Mouse (Mus musculus): Measurements from ENCODE around the gene Tnxb. TPM values are rescaled to one million over a fixed set of nuclear protein-coding genes. Genes with fewer than 3 reads are reported as not detected.
A peak's percentile ranks its signal among the peaks of the same experiment; 100 is the strongest.

Tnxb gene
- total RNA-seq (2021): 1 to 10 TPM; 1.2 to 1.6 TPM

DNA sequence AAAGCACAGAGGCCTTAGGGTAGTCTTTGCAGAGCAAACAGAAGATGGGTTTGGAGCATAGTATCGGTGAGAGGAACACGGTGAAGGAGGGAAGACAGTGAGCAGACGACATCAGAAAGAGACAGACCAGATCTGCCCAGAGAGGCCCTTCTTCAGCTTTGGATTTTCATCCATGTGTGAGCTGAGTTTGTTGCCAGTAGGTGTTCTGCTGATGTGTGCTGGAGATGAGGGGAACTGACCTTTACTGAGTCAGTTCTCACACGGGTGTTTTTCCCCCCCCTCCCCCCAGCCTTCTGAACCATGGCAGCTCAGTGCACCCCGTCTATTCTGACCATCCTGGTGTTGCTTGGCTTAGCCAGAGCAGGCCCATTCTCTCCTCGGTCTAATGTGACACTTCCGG lies at the start of gene Tnxb:
TSS of gene Tnxb (plus strand) at position 301 of the 400 bp plus-strand sequence.
- no peak for DNase-seq (ENCODE audit: low spot score in 2 of 2)
- intact Hi-C loops (cut with DNase I): no loop called here

DNA sequence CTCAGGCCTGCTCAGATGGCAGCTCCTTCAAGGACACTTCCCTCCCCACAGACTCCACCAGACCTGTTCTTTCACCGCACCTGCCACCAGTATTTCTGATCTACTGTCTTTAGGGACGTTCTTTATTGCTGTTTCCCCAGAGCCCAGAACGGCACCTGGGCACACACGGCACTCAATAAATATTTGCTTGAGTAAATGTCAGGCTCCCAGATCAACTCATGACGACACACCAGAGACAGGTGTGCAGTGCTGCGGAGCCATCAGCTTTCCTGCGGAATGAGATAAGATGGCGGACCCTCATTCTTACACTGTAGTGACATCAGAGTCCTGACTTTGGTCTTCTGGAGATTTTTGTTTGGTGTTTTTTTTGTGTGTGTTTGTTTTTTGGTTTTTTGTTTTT lies 49.3 kb upstream of the Tnxb start:
- intact Hi-C loops (cut with DNase I): no loop called here
- DNase-seq (ENCODE audit: low spot score in 2 of 2): no peak

DNA sequence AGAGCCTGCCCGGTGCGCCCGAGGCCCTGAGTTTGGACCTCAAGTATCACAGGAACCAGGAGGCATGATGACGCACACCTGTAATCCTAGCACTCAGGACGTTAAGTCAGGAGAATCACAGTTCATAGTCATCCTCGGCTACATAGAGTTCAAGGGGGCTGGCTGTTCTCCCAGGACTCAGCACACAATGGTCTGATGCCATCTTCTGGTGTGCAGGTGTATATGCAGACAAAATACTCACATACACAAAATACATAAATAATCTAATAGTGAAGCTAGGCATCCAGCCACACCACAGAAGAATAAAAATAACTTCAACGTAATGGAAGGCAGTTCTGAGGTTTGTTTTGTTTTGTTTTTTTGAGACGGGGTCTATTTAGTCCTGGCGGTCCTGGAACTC lies 47.2 kb upstream of the Tnxb start:
- DNase-seq (ENCODE audit: low spot score in 2 of 2): no peak
- intact Hi-C loops (cut with DNase I): no loop called here

DNA sequence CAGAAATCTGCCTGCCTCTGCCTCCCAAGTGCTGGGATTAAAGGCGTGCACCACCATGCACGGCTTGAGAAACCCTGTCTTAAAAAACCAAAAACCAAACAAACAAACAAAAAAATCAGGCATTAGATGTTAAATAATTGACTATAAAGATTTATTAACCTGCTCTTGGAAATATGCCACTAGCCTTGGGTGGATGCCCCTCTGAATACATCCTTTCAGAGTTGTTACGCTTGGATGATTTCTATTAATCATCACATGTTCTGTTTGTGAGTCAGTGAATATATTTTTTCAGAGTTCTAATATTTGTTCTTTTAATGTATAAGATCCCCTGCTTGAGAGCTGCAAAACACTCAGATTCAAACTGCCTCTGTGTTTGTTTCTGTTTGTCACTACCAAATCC lies 45.4 kb upstream of the Tnxb start:
- intact Hi-C loops (cut with DNase I): loop anchor here (5.0 kb wide), 2 partner anchors 33 to 503 kb away; partner anchors contain the start of genes Brd2 and Pbx2
- no peak for DNase-seq (ENCODE audit: low spot score in 2 of 2)

DNA sequence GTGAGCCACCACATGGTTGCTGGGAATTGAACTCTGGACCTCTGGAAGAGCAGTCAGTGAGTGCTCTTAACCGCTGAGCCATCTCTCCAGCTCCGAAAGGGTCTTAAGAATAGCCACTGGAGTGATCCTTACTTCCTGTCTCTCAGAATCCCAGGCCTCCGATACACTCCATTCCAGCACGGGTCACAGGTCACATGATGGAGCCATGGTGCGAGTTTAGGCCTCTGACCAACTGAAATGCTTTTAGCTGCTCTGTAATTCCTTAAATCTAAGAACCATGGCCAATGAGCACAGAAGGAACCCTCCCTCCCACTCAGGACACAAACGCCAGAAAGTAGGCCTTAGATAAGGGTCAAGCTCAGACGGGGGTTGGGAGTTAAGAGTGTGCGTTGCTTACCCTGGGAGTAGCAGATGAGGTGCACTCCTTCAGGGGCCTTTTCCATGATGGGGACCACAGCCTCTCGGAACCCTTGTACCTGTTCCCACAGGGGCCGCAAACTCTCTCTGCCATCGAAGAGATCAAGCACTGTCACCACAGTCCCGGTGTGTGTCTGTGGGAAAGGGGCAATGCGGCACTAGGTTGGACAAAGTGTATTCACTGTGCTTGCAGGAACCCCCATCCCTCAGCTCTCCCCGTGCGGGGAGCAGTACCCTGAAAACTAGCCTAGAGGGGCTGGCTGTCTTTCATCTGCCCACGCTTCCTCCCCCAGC lies 44.1 kb upstream of the Tnxb start:
- intact Hi-C loops (cut with DNase I): loop anchor here (5.0 kb wide), 2 partner anchors 34 to 504 kb away; partner anchors contain the start of genes Brd2 and Pbx2
- no peak for DNase-seq (ENCODE audit: low spot score in 2 of 2)

DNA sequence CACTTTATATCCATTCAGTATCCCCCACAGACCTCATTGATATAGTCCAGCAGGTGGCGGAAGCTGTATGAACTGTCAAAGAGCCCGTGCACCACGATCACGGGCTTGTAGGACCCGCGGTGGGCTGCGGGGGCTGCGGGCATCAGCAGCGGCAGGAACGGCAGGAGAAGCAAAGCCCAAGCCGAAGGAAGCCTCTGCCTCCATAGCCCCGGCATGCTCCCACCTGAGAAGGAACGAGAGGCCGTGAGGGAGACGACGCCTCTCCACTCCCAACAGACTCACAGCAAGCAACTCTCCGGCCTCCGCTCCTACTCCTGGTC lies 43.6 kb upstream of the Tnxb start:
- intact Hi-C loops (cut with DNase I): loop anchor here (5.0 kb wide), 2 partner anchors 34 to 504 kb away; partner anchors contain the start of genes Brd2 and Pbx2
- peak in 1 of 2 experiments; percentile 63 for DNase-seq (ENCODE audit: low spot score in 2 of 2)

DNA sequence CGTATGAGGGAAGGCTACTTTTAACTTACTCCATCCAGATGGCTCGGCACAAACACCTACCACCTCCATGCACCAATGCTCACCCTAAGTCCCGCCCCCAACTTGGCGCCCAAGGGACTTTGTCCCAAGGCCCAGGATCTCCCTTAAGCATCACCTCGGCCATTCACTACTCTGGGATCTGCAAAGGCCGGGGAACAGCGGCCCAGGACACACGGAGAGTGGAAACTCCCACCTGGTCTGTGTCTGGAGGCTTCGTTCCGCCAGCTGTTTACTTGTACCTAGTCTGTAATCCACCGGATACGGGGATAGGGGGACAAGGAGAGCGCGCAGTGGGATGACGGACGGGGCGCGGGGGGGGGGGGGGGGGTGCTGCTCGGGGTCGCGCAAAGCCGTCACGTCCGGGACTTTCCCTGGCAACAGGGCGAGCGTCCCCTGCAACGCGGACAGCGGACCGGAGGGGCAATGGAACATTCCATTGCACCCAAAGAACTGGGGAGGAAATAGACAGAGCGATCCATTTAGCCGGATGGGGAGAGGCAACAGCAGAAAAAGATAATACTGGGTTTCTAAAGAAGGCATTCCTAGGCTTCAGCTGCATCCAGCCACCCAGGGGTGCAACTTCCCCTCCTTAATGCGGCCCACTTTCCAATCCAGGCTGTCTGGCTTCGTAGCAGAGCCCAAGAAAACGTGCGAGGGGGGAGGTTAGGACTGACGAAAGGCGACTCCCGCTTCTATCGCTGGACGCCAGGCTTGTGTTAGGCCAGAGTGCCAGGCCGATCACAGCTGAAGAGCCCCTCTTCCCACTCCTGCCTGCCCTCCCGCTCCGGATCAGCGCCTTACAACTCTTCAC lies 43.0 kb upstream of the Tnxb start:
- intact Hi-C loops (cut with DNase I): loop anchor here (5.0 kb wide), 2 partner anchors 35 to 505 kb away; partner anchors contain the start of genes Brd2 and Pbx2
- peak; percentile 88 to 93 for DNase-seq (ENCODE audit: low spot score in 2 of 2)

DNA sequence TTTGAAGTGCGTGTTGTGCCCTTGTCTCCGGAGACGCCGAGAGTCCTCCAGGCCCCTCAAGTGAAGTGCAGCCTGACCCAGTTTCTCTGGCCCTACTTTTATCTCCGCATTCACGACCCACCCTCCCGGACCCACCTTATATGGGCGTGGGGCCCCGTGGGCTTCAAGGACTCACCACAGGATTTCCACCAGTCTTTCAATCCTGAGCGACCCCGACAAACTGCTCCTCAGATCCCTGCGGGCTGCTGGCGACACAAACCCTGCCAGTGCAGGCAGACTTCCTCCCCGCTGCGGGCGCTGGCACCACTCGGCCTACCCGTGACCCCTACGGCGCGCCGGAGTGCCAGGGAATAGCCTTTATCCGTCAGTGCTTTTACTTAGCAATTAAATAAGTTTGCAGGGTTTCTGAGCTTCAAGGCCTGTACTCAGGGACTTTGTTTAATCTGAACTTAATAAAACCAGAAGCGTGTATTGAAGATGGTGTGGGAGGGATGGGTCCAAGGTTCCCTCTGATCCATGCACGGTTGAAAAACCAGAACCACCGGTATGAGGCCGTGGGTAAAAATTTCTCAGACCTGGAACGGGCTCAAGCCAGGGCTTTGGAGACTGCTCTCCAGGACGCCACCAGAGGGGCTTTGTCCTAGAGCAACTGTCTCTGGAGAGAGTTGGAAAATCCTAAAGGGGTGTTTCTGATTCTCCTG lies 42.2 kb upstream of the Tnxb start, which contains the start of gene Ppt2:
TSS of gene Ppt2 (minus strand) at position 568 of the 701 bp plus-strand sequence.
- DNase-seq (ENCODE audit: low spot score in 2 of 2): no peak
- intact Hi-C loops (cut with DNase I): loop anchor here (1.0 to 5.0 kb wide), 4 partner anchors 23 to 506 kb away; partner anchors contain the start of genes Brd2 and Pbx2

DNA sequence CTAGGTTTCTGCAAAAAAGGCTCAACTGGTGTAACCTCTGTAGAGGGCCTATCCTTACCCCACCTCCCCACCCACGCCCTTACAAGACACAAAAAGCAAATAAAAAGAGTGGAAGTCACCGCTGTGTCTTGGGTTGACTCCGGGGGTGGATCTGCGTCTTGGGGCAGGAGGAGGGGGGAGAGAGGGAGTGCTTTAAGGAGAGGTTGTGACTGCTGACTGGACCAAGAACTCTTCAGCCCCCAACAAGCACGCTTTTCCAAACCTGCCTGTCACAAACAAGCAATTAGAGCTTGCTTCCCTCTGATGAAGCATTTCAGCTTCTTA lies 41.7 kb upstream of the Tnxb start:
- no peak for DNase-seq (ENCODE audit: low spot score in 2 of 2)
- intact Hi-C loops (cut with DNase I): loop anchor here (1.0 to 5.0 kb wide), 4 partner anchors 23 to 506 kb away; partner anchors contain the start of genes Brd2 and Pbx2

DNA sequence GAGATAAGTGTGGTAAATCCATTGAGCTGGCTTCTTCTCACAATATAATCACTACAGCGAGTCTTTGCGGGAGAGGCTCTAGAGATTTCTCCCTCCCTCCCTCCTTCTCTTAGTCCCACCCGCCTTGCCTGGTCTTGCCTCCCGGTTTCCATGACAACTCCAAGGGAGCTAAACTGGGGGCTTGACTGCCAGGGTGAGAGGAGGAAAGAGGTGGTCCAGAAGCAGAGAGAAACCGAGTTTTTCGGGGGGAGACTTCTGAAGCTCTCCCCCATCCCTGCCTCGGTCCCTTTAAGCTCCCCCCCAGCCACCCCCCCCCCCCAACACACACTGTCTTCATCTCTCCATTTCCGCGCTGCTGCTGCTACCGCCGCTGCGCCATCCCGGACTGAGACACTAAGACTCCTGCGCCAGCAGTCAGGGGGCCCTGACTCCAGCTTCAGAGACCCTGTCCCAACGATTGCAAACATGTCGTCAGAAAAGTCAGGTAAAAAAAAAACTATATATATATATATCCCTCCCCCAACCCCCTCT lies 41.0 kb upstream of the Tnxb start, which contains the start of gene Prrt1:
TSS of gene Prrt1 (plus strand) at position 313 of the 531 bp plus-strand sequence.
- peak; percentile 70 to 90 for DNase-seq (ENCODE audit: low spot score in 2 of 2)
- intact Hi-C loops (cut with DNase I): loop anchor here (2.0 to 5.0 kb wide), 3 partner anchors 37 to 507 kb away; partner anchors contain the start of genes Brd2 and Pbx2

DNA sequence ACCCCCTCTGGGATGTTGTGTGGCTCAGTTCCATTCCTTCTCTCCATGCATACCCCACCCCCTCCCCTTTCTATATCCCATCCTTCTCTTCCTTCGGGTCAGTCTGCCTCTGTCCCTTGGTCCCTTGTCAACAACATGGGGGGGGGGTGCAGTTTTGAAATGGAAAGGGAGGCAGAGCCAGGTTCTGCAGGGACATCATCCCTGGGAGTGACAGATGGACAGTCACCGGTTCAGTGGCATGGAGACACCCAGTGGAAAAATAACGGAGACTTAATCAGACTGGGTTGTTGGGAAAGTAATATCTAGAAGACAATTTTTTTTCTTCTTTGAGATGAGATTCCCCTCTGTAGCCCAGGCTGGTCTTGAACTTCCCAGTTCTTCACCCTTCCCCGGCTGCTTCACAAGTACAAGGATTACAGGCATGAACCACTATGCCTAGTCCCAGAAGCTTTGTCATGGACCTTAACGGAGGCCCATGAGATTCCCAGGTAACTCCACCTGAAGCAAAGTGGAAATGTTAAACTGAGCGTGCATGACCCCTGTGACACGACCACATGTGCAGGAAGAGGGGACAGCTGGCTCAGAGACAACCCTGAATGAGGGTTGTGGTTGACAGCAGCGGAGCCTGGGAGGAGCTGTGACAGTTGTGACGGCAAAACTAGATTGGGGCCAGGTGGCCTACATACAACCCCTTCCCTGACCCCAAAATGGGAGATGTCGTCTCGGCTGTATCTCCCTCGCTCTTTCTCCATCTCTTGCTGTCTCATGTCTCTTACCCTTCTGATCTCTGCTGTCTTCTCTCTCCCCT lies 40.3 kb upstream of the Tnxb start:
- DNase-seq (ENCODE audit: low spot score in 2 of 2): no peak
- intact Hi-C loops (cut with DNase I): loop anchor here (2.0 to 5.0 kb wide), 3 partner anchors 38 to 508 kb away; partner anchors contain the start of genes Brd2 and Pbx2

DNA sequence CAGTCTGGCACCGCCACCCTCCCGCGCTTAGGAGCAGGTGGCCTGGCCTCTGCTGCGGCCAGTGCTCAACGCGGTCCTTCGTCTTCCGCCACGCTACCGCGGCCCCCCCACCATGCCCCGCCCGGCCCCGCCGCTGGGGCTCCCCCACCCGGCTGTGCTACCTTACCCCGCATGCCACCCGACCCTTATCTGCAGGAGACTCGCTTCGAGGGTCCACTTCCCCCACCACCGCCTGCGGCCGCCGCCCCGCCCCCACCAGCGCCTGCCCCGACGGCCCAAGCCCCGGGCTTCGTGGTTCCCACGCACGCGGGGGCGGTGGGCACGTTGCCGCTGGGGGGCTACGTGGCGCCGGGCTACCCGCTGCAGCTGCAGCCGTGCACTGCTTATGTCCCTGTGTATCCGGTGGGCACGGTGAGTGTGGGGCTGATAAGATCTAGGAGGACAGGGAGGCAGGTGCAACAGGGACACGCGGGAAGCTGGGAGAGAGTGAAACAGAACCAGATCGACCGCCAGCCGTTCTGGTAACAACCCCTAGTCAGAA lies 39.5 kb upstream of the Tnxb start:
- DNase-seq (ENCODE audit: low spot score in 2 of 2): no peak
- intact Hi-C loops (cut with DNase I): no loop called here

DNA sequence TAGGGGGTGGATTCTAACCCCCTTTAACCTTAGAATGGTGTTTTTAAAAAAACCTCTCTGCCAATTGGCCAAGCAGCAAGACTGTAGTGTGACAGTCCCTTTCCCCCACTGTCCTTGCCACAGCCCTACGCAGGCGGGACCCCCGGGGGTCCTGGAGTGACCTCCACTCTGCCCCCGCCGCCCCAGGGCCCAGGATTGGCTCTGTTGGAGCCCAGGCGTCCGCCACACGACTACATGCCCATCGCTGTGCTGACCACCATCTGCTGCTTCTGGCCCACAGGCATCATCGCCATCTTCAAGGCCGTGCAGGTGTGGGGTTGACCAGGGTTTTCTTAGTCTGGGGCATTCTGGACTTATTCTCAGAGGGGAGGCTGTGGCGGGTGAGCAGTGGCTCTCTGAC lies 38.7 kb upstream of the Tnxb start:
- intact Hi-C loops (cut with DNase I): no loop called here
- DNase-seq (ENCODE audit: low spot score in 2 of 2): no peak

DNA sequence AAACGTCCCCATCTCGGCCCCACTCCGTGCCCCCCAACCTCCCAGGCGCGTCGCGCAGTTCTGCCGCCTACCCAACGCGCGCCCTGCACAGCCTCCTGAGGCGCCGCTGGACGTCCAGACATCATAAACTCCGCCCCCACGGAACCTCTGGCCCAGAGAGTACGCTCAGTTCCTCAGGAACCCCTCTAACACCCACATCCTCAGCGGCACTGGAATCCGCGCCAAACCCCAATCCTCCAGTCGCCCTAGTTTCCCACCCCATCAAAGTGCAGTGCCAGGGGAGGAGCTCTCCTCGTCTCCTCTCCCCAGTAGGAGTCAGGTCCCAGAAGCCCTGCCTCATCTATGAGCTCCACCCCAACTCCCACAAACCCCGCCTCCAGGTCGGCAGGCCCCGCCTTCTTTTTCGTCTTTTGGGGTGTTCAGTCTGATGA lies 38.1 kb upstream of the Tnxb start:
- intact Hi-C loops (cut with DNase I): no loop called here

DNA sequence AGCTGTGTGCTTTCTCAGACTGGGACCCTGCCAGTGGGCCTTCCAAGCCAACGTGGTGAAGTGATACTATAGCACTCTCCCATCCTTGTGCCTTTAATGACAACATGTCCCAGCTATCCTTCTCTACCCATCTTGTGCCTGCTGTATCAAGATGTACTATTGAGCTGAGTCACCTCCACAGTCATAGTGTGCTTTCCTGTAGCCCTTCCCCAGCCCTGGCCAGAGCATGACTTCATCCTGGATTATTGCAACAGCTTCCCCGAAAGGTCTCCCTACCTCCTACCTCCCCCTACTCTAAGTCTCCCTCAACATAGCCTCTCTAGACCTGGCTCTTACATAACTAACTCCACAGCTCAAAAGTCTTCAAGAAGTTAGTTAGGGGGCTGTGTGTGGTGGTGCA lies 34.7 kb upstream of the Tnxb start:
- intact Hi-C loops (cut with DNase I): no loop called here
- DNase-seq (ENCODE audit: low spot score in 2 of 2): no peak

More for the DNA sequence above, 38.1 kb upstream of the Tnxb start:
- peak; percentile 83 to 96 for DNase-seq (ENCODE audit: low spot score in 2 of 2)

DNA sequence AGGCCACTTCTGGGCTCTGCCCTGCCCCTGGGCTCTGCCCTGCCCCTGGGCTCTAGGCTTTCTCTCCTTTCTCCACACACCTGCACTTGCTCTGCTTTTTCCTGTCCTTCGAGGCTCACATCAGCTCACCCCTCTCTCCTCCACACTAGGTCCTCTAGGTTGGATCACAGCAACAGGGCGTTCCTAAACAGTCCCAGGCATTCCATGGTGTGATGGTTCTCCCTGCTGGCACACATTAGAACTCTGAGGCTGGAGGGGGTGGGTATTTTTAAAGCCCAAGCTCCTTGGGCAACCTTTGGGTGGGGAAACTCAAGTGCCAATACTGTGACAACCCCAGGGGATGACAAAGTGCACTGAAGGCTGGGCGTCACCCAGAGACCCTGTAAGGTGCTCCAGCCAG lies 32.9 kb upstream of the Tnxb start:
- no peak for DNase-seq (ENCODE audit: low spot score in 2 of 2)
- intact Hi-C loops (cut with DNase I): no loop called here

DNA sequence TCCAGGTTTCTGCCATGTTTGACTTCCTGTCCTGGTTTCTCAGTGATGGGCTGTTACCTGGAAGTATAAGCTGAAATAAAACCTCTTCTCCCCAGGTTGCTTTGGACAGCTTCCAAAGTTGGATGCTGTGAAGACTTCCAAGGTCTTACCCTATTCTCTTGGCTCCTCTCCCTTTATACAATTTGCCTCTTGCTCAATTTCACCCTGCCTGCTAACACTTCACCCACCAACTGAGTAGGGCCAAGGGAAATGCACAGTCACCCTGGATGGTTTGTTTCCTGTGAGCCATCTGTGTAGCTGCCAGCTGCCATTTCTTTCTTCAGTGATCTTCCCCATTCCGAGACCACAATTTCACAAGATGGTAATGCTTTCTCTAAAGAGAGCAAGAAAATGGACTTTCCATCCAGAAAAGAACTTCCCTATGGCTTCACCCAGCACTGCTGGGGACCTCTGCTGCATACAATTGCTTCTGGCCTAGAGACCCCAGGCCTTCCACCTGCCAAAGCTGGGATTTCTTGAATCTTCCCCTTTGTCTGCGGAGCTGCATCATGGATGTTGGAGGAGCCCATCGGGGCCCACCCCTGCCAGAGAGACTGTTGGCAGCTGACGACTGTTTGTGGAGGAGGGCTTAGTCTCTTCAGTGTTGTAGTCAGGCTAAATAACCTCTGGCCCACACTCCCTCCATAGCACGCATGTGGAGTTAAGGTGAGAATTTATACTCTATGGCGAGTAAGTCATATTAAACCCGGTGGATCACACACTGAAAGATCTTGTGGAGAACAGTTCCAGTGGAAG lies 30.7 kb upstream of the Tnxb start:
- intact Hi-C loops (cut with DNase I): no loop called here
- no peak for DNase-seq (ENCODE audit: low spot score in 2 of 2)
